Mouse (Mus musculus) gastrocnemius, postnatal 10 days (tissue): ENCODE measurements at regions not wholly inside any gene's neighbourhood (a gene's known extent, or its start where the extent isn't known, plus 50 kb on each side); places are given as distances from the start of the nearest gene placed in this dataset.

ENCODE experiments used
- DNase-seq: peaks from one replicate; pipeline ENCODE4 v3.0.0; 2021; ENCODE audit warnings: mixed read lengths

DNA sequence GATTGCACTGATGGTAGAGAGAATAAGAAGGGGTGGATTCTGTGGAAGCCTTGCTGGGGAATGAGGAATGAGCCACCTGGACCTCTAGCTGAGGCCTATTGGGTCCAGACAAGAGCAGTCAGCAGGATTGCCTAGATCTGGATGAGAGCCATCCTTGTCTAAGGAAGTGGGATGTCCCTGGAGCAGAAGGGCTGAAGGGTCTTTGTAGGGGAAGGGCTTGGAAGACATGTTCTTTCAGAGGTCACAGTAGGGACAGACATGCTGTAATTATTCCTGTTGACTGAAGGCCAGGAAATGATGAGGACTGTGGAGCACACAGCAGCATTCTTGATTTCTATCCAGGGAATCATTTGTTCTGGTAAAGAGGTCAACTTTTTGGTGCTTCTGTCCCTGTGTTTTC lies 86.2 kb upstream of the Nectin3 start:
- DNase-seq: no peak

DNA sequence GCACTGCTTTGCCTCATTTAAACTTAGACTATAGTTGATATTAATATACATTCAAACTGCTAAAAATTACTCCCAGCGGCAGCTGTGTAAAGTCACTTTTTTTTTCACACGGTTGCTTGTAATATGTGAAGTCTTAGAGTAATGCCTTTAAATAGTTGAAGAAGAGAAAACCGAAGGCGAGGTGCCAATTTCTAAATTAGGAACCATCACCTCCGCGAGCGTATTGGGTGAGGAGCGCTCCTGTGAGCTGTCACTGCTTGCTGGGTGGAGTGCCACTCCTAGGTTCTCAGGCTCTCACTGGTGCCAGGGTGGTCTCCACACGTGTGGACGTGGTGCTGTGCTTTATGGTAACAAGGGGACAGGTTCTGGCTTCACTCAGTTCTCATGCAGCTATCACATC lies 82.8 kb upstream of the Nectin3 start:
- DNase-seq: no peak

DNA sequence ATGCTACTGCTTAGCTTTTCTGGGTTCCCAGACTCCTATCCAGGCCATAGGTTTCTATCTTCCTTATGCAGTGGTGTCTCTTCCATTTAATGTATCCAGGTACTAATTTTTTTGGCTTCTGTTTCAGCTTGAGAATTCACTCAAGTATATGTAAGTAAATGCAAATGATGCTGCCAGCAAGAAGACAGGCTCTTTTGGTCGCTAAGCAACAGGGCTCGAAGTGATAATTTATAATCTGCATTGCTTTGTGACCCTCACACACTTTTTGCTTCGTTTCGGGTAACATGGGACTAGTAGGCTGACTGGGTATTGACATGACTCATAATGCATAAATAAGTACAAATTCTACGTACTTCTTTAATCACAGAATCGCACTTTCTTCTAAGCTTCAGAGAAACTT lies 75.9 kb upstream of the Nectin3 start:
- DNase-seq: no peak

DNA sequence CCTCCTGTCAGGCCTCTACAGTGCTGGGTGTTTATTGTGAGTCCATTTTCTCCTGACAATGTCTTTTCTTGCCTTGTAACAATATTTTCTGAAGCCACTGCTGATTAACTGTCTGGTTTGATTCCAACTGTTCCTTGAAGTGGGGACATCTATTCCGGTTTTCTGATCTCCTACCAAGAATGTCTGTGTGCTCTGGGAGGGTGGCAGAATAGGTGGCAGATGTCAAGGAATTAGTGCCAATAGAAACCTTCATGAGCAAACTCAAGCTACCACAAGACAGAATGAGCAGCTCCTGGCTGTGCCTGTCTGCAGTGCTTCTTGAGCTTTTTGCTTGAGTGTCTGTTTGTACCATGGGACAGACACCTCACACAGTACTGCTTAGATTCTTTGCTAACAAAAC lies 69.1 kb upstream of the Nectin3 start:
- DNase-seq: no peak

DNA sequence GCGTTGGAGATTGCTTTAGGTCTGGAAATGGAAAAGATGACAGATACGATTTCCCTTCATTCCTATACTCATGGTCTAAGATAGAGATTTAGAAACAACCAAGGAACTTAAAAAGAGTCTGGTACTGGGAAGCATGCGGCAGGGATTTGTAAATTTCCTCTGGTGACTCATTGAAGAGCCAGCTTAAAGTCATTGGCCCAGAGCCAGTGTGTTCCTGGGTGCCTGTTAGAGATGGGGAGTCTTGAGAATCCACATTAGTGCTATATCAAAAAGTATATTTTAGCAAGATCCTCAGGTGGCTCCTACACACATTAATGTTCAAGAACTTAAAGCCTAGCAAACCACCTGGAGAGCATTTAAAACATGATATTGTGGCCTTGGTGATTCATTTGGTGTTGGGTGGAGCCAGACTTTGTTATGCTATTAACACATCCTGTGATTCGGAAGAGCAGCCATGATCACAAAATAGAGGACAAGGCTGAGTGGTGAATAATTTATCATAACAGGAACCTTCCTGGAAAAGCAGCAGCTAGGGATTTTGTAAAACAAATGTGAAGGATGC lies 67.8 kb upstream of the Nectin3 start:
- DNase-seq: no peak

DNA sequence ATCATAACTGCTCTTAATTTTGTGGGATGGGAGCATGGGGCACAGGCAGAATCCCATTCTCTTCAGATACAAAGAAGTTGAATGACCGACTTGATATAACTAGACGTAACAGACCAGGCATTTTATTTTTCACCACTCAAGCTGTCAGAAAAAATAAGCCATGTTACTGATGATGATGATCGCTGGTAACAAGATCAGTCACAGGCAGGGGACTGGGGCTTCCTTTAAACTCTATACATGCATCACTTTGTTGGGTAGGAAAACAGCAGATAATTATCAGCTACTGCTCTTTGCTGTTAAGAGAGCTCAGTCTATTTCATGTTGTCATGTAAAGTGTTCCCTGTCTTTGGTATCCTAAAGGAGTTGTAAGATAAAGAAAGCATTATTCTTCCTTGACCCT lies 59.0 kb upstream of the Nectin3 start:
- DNase-seq: no peak

DNA sequence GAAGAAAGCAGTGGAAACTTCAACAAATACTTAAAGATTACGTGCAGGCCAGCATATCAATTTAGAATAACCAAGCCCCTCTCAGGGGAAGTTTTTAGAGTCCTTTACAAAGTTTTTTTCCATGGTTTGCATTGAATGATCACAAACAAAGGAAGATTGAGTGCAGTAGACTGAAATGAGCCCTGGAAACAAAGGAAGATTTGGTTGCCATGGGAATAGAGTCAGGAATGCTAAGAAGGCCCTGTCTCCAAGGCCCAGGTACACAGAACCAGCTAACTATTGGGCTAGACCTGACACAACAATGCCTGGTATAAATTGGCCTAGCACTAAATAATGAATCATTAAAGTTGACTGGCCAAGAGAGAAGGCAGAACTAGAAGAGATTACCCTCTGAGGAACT lies 49.9 kb upstream of the Nectin3 start:
- no peak for DNase-seq
